Mouse (Mus musculus): ENCODE measurements around the gene Scn3a. TPM values are rescaled to one million over a fixed set of nuclear protein-coding genes. Genes with fewer than 3 reads are reported as not detected.
A peak's percentile ranks its signal among the peaks of the same experiment; 100 is the strongest.

The Scn3a gene
- total RNA-seq, 2 experiments from 2014 or later = not detected

DNA sequence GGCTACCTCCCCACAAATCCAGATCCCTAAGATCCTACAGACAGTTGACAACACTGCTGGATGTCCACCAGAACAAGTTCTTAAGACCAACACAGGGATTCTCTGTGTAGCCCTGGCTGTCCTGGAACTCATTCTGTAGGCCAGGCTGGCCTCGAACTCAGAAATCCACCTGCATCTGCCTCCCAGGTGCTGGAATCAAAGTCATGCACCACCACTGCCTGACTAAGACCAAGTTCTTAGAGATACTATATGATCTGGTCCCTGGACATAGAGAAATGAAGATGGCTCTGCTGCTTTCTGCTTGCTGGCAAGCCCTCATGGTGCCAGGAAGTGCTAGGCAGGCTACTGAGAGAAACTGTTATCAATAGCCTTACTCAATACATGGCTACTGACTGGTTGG lies 150.9 kb downstream of the Scn3a start:
- no peak for ATAC-seq (replicated peaks; ENCODE audit: low FRiP score, low TSS enrichment, poor library complexity, severe bottlenecking)

DNA sequence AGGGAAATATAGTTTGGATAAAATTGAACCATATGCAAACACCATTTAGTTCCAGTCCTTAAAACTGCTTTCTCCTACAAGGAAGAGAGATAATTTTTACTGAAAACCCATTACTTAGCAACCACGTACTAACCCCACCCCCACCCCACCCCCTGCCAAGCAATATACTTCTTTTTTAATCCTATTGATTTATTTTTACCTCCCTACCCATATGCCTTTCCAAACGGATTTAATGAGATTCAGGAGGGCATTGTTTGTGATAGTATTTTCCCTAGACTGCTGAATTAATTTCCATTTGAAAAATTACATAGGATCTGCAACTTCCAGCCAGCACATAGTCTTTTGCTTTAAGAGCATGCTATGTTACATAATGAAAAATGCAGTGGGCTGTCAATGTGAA lies 152.1 kb downstream of the Scn3a start:
- no peak for ATAC-seq (replicated peaks; ENCODE audit: low FRiP score, low TSS enrichment, poor library complexity, severe bottlenecking)

DNA sequence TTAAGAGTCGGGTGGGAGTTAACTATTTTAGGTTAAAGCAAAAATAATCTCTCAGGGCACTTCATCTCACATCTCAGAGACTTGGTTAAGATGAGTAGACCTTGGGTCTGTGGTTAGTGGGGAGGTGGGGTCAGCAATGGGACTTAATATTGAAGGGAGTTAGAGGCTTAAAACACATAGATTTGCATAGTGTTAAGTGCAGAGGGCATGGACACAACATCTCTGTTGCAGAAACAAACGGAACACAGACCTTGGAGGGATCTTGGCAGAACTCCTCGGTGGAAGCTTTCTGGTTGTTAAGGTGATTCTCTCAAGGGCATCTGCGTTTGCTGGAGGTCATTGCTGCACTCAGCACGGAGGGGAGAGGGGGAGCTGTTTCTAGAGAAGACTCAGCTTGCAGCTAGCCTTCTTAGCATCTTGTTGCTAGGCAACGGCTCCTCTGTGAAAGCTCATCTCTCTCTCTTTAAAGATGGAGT lies 152.6 kb downstream of the Scn3a start:
- ATAC-seq (replicated peaks; ENCODE audit: low FRiP score, low TSS enrichment, poor library complexity, severe bottlenecking) = no peak

DNA sequence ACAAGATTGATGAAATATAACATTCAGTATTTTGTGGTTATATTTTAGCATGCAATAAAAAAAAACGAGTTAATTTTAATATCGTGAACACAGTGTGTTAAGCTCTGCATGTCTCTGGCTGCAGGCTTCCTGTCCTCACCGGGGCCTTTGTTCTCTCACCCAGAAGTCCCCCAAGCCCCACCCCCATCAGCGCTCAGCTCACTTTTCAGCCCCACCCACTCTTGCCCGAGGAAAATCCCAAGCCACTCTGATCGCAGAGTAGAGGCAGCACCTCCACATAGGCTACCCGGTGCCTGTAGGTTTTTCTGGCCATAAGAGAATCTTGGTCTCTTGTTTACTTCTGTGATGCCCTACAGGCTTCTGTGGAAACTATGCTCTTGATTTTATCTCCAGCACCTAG lies 153.2 kb downstream of the Scn3a start:
- peak; percentile 80 for ATAC-seq (replicated peaks; ENCODE audit: low FRiP score, low TSS enrichment, poor library complexity, severe bottlenecking)

DNA sequence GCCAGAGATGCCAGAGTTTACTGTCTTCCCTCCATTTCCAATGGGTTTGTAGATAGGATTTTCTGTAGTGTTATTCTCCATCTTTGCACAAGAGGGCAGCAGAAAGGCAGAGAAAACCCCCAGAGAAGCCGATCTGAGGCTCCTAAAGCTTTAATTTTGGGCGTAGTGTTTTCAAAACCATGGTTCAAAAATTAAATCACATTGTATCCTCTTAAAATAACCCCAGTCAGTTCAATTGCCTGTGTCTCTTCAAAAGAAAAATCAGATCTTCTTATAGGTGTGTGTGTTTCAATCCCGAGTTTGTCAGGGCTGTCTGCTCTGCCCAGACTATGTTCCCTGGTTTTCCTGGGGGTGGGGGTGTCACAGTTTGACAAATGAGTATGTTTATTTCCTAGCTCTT lies 153.7 kb downstream of the Scn3a start:
- peak; percentile 78 for ATAC-seq (replicated peaks; ENCODE audit: low FRiP score, low TSS enrichment, poor library complexity, severe bottlenecking)

Other genes with a start within 250 kb of the Scn3a start
- not detected in 2 replicates for gene Slc38a11, start 203.6 kb downstream of the Scn3a start, total RNA-seq (2014; fragmentation: Nextera tagmentation)
- not detected in 2 replicates for gene Slc38a11, start 203.6 kb downstream of the Scn3a start, total RNA-seq (2017)
- 0.44 TPM in 1 of 2 replicates, not detected in the other for gene Scn2a, start 53.1 kb upstream of the Scn3a start, total RNA-seq (2014; fragmentation: Nextera tagmentation)
- gene Scn2a, start 53.1 kb upstream of the Scn3a start, total RNA-seq (2017) = not detected in 2 replicates

Data from megakaryocyte-erythroid progenitor cell, adult 5-6 weeks (primary cell).